Mouse (Mus musculus): ENCODE results near the gene Nop58. TPM values are rescaled to one million over a fixed set of nuclear protein-coding genes. Genes with fewer than 3 reads are reported as not detected.

The Nop58 gene
- polyA plus RNA-seq, 1 experiment from 2014 or later: 55.9 TPM

DNA sequence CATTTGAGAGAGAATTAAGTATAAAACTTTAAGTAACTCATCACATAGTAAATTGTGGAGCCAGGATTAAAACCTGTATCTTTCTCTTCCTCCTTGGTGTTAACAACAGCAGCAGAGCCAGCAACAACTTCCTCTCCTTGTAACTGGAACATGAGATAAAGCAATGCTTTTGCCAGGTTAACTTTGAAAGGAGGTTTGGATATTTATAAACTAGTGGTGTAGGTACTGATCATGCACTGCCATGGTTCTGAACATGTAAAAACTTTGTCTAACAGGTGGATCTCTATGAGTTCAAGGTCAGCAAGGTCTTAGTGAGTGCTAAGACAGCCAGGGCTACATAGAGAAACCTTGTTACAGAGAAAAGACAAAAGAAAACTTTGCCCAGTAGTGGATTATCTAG is 81.9 kb downstream of the Nop58 start:
- no peaks in the 10 kb centered on the region for H3K9me3 ChIP-seq (ENCODE audit: low read length)
- ATAC-seq (no peak), DNase-seq (ENCODE audit: low spot score) (peak; percentile 17)
- H3K4me1 ChIP-seq (ENCODE audit: insufficient read depth, low read depth, low read length): peaks cover 5% of the 10 kb centered on the region; the same call in 1 of the 2 replicates
- peak overlapping the region; percentile 13 for H3K9ac ChIP-seq (replicated peaks; ENCODE audit: low read depth)
- no peak overlapping the region for H3K27ac ChIP-seq (ENCODE audit: low read length)
- peak overlapping the region; percentile 49 for H3K4me2 ChIP-seq (replicated peaks; ENCODE audit: low read depth, low read length)
- no peaks in the 10 kb centered on the region for H3K36me3 ChIP-seq (ENCODE audit: insufficient read depth, low read length)
- no peaks in the 10 kb centered on the region for H3K27me3 ChIP-seq (replicated peaks; ENCODE audit: insufficient read depth, low read length)
- TF ChIP-seq EP300 (IDR thresholded peaks at IDR 0.05): no peak
- TF ChIP-seq CTCF (IDR thresholded peaks at IDR 0.05): no peak
- H3K4me3 ChIP-seq (ENCODE audit: low read depth, low read length): peak overlapping the region; percentile 33

Other genes with a start within 250 kb of the Nop58 start
- 7.1 and 9.6 TPM in 2 replicates for gene Fzd7, start 202.5 kb upstream of the Nop58 start, polyA plus RNA-seq (2015; fragmentation: Nextera tagmentation; extraction: Ambion mirVana)
- 5.5 and 8.1 TPM in 2 replicates for gene Gm973, start 168.7 kb upstream of the Nop58 start, polyA plus RNA-seq (2015; fragmentation: Nextera tagmentation; extraction: Ambion mirVana)
- gene Sumo1, start 14.1 kb upstream of the Nop58 start, polyA plus RNA-seq (2015; fragmentation: Nextera tagmentation; extraction: Ambion mirVana): 257 and 273 TPM in 2 replicates
- gene Bmpr2, start 78.4 kb downstream of the Nop58 start, polyA plus RNA-seq (2015; fragmentation: Nextera tagmentation; extraction: Ambion mirVana): 17.9 and 22.2 TPM in 2 replicates
- gene Fam117b, start 228.0 kb downstream of the Nop58 start, polyA plus RNA-seq (2015; fragmentation: Nextera tagmentation; extraction: Ambion mirVana): 12.5 and 12.7 TPM in 2 replicates